Mouse (Mus musculus) lung, adult 2 months (tissue): ENCODE measurements around the gene Rbfox2. TPM values are rescaled to one million over a fixed set of nuclear protein-coding genes. Genes with fewer than 3 reads are reported as not detected.

ENCODE experiments used
- DNase-seq: peaks from one replicate; pipeline ENCODE4 v3.0.0; 2022
- H3K4me1 ChIP-seq: fragments of 200-500 bp; 2 replicates; pipeline ENCODE4 v1.6.1; 2011; ENCODE audit warnings: low read length; ENCODE audit not compliant: control insufficient read depth, insufficient read depth
- H3K4me3 ChIP-seq: fragments of 200-500 bp; replicated peaks from 2 replicates; pipeline ENCODE3; 2011; ENCODE audit warnings: low read depth, mild to moderate bottlenecking, control low read depth, low read length; ENCODE audit errors: extremely low read depth
- CTCF ChIP-seq: fragments of 200-500 bp; IDR thresholded peaks from 2 replicates; pipeline ENCODE4 v1.5.1; 2011; ENCODE audit warnings: mild to moderate bottlenecking, low read length, control low read depth; ENCODE audit not compliant: insufficient read depth
- POLR2A ChIP-seq: fragments of 200-500 bp; IDR thresholded peaks from 2 replicates; pipeline ENCODE4 v1.6.1; 2011; ENCODE audit warnings: low read depth, mild to moderate bottlenecking, control low read depth, low read length, borderline replicate concordance; ENCODE audit errors: extremely low read depth
- WGBS: fragments of 180-500 bp; shearing (Covaris S2); methylation state at CpG from one replicate; pipeline ENCODE4 v1.1.7; 2018; 5-methylcytosine and 5-hydroxymethylcytosine counted together
- polyA plus RNA-seq: library from polyadenylated mRNA; depleted of rRNA; stranded (reverse); fragments of >200 nt; gene quantifications from 2 replicates; pipeline ENCODE4 v1.2.3, GENCODE M21; 2012

The Rbfox2 gene
- polyA plus RNA-seq, 1 experiment, result 72.0 TPM

GRCm38 (mm10) chr15:77127737-77128136 is 179.1 kb downstream of the Rbfox2 start:
- DNase-seq, result no peak
- no peak overlapping the region for H3K4me3 ChIP-seq
- TF ChIP-seq POLR2A (no peak), CTCF (no peak)
- whole genome bisulfite sequencing, result 92% methylated on average over 2 of the region's 2 CpGs
- H3K4me1 ChIP-seq, result no peaks in the 10 kb centered on the region; the same call in 1 of the 2 replicates

GRCm38 (mm10) chr15:77126674-77127073 is 180.1 kb downstream of the Rbfox2 start:
- Histone ChIP-seq H3K4me1 (peaks cover 2% of the 10 kb centered on the region), H3K4me3 (no peak overlapping the region)
- 74% methylated on average over 3 of the region's 3 CpGs for WGBS
- no peak for DNase-seq
- TF ChIP-seq POLR2A, result no peak
- TF ChIP-seq CTCF, result no peak

GRCm38 (mm10) chr15:77124372-77125117 is 182.3 kb downstream of the Rbfox2 start:
- WGBS, result 80% methylated on average over 4 of the region's 4 CpGs
- no peak for TF ChIP-seq CTCF
- no peak for TF ChIP-seq POLR2A
- no peak for DNase-seq
- Histone ChIP-seq H3K4me1 (peaks cover 2% of the 10 kb centered on the region), H3K4me3 (no peak overlapping the region)

GRCm38 (mm10) chr15:77122824-77123223 is 184.0 kb downstream of the Rbfox2 start:
- no peak for DNase-seq
- H3K4me3 ChIP-seq, result no peak overlapping the region
- TF ChIP-seq CTCF, result no peak
- peaks cover 2% of the 10 kb centered on the region for H3K4me1 ChIP-seq
- WGBS, result 67% methylated on average over 2 of the region's 2 CpGs

- no peak overlapping the region for H3K4me3 ChIP-seq
- peaks cover 2% of the 10 kb centered on the region for H3K4me1 ChIP-seq
- 60% methylated on average over 6 of the region's 6 CpGs for WGBS
- no peak for DNase-seq
- TF ChIP-seq CTCF (no peak), POLR2A (no peak)
Measured at GRCm38 (mm10) chr15:77122208-77122607, 184.6 kb downstream of the Rbfox2 start.

GRCm38 (mm10) chr15:77119666-77120065 is 187.1 kb downstream of the Rbfox2 start:
- TF ChIP-seq CTCF, result no peak
- no peak for TF ChIP-seq POLR2A
- Histone ChIP-seq H3K4me3 (no peak overlapping the region), H3K4me1 (peaks cover 2% of the 10 kb centered on the region)
- DNase-seq, result no peak
- 93% methylated on average over 7 of the region's 7 CpGs for WGBS

GRCm38 (mm10) chr15:77117209-77117608 is 189.6 kb downstream of the Rbfox2 start:
- Histone ChIP-seq H3K4me1 (peaks cover under 1% of the 10 kb centered on the region; the same call in 1 of the 2 replicates), H3K4me3 (no peak overlapping the region)
- WGBS, result 41% methylated on average over 3 of the region's 3 CpGs
- no peak for DNase-seq
- TF ChIP-seq CTCF (no peak), POLR2A (no peak)

- WGBS, result 87% methylated on average over 9 of the region's 9 CpGs
- no peak for DNase-seq
- no peak overlapping the region for H3K4me3 ChIP-seq
- no peaks in the 10 kb centered on the region for H3K4me1 ChIP-seq
- TF ChIP-seq CTCF, result no peak
- TF ChIP-seq POLR2A, result no peak
Measured at GRCm38 (mm10) chr15:77116139-77116722, 190.6 kb downstream of the Rbfox2 start.

- no peak for DNase-seq
- no peak overlapping the region for H3K4me3 ChIP-seq
- TF ChIP-seq POLR2A, result no peak
- no peak for TF ChIP-seq CTCF
Measured at GRCm38 (mm10) chr15:77115456-77115855, 191.3 kb downstream of the Rbfox2 start.

GRCm38 (mm10) chr15:77113591-77113990 is 193.2 kb downstream of the Rbfox2 start:
- Histone ChIP-seq H3K4me3 (no peak overlapping the region), H3K4me1 (no peaks in the 10 kb centered on the region)
- TF ChIP-seq POLR2A (no peak), CTCF (no peak)
- DNase-seq, result no peak
- 88% methylated on average over 9 of the region's 9 CpGs for WGBS

More at GRCm38 (mm10) chr15:77115456-77115855, 191.3 kb downstream of the Rbfox2 start:
- H3K4me1 ChIP-seq, result no peaks in the 10 kb centered on the region
- 78% methylated on average over 4 of the region's 4 CpGs for WGBS

GRCm38 (mm10) chr15:77112378-77112777 is 194.4 kb downstream of the Rbfox2 start:
- Histone ChIP-seq H3K4me1 (no peaks in the 10 kb centered on the region), H3K4me3 (no peak overlapping the region)
- WGBS, result 87% methylated on average over 2 of the region's 2 CpGs
- TF ChIP-seq POLR2A (no peak), CTCF (no peak)
- DNase-seq, result no peak
